Mouse (Mus musculus) spleen, postnatal 36 days (tissue): ENCODE results near the gene Zfp934.
"Not testable (repeated sequence)": the region's sequence is repeated elsewhere in the genome, so short reads cannot be mapped to it uniquely, and the experiment has no call there.

Source experiments
- DNase-seq, 2 experiments: peaks; one replicate each; pipeline ENCODE4 v3.0.0; 2022; ENCODE audit warnings: low spot score in 2 of 2, mixed read lengths in 1 of 2

The Zfp934 gene

DNA sequence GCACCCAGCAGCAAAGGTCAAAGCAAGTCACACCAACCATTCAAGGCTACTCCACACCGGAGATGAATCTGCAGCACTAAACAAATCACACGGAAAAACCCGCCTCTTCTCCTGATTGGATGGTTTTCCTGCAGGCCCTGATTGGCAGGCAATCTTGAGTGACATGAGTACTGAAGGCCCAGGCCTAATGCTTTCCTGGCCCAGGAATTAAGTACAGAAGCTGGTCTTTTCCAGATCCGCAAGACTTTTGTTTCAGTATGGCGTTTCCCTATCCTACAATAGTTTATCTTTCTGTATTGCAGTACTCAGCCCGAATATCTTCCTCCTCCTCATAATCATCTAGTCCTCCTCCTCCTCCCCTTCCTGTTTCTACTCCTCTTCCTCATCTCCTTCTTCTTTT, at the start of gene Zfp934:
Gene Zfp934 (minus strand): TSS at position 101 of the 400 bp plus-strand sequence.
- not testable (repeated sequence) for DNase-seq

DNA sequence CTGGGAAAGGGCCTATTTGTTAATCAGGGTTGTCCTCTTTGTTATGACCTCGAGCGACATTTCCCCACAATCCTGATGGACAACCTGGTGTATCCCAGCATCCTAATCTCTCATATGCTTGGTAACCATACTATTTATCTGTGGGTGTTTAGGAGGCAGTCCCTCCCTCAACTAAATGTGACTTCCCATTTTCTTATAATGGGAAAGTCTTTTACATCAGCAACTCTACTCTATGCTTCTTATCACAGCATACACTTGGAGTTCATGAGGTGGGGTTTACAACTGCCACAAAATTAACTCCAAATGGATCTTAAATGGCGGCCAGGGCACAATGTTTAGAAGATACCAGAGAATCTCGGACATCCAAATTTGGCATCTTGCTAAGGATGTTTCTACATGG, 46.5 kb upstream of the Zfp934 start:
- DNase-seq = not testable (repeated sequence)

- DNase-seq = peak in 1 of 2 experiments; percentile 10
These were observed 9.3 kb downstream of the Zfp934 start for GRCm38 (mm10) chr13:62561696-62562095.

DNA sequence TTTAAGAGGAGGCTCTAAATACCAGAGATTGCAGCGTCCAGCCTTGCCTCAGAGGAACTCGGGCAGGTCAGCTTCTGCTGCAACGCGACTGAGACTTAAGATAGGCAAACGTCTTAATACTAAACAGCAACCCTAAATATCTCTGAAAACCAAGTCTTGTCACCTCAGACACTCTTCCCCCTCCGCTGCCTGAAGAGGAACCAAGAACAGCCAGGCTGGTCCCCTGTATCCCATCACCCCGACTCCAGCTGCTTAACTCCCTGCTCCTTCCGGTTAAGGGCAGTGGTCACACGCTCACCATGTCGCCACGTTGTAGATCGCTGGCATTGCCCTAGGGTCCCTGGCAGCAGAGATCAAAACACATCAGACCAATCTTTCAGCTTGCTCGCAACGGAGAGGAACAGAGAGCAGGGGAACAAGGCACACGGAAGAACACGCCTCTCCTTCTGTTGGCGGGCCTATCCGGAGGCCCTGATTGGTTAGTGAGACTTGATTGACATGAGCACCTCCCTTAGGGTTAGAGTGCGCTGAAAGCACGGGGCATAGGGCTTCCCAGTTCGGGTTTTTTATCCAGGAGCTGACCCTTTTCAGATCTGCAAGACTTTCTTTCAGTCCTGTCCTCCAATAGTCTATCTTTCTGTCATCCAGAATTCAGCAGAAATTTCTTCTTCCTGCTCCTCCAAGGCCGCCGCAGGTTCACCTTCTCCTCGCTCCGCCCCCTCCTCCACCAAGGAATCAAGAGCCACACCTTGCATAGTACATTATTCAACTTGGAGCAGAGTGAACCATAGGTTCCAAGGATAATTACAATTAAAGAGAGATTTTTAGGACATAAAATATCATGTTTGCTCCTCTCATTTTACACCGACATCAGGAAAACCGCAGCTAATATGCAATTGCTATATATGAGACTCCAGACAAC, 12.5 kb downstream of the Zfp934 start, which contains the start of gene Zfp935:
Gene Zfp935 (minus strand): TSS at position 323 of the 922 bp plus-strand sequence.
- peak; percentile 75 to 80 for DNase-seq

DNA sequence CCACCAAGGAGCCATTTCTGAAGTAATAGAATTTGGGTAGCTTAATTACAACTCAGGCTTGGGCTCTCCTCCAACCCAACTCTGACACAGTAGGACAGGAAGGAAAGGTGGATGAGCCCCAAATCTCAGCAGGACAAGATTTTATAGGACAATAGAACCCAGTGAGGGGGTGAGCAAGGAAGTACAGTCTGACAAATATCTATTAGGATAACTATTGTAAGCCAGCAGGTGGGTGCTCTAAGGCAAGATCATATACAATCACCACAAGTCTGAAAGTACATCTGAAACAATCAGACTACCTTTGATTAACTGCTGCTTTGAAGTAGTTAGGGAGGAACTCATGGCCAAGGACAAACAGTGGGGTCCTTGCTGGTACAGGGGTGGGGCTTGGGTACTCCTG, 40.9 kb downstream of the Zfp934 start:
- not testable (repeated sequence) for DNase-seq

GRCm38 (mm10) chr13:62510641-62511420, 60.2 kb downstream of the Zfp934 start:
- not testable (repeated sequence) for DNase-seq

DNA sequence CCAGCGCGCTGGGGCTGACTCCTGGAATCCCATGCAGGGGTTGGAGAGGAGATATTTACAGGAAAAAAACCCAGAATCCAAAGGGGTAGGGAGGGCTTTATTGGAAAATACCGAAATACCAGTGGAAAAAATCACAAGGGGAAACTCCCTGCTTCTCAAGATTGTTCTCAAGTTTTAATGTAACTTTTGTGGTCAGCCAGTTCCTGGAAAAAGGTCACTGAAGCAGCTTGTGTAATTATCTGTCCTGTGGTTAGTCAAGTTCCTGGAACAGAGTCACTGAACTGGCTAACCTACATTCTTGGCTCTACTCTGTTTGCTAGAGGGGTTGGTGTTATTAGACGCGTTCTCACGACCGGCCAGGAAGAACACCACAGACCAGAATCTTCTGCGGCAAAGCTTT, 98.3 kb downstream of the Zfp934 start:
- DNase-seq = not testable (repeated sequence)

- DNase-seq = peak; percentile 18 to 24
These were observed 101.1 kb downstream of the Zfp934 start for GRCm38 (mm10) chr13:62469947-62470346.

GRCm38 (mm10) chr13:62466424-62467334, 104.3 kb downstream of the Zfp934 start, which contains the start of gene Gm49359:
Gm49359 (minus strand) TSS chr13:62466832.
- DNase-seq = peak; percentile 88 to 89
